10 mouse cellular contexts compared by ENCODE assay signal in the genomic region with DNA sequence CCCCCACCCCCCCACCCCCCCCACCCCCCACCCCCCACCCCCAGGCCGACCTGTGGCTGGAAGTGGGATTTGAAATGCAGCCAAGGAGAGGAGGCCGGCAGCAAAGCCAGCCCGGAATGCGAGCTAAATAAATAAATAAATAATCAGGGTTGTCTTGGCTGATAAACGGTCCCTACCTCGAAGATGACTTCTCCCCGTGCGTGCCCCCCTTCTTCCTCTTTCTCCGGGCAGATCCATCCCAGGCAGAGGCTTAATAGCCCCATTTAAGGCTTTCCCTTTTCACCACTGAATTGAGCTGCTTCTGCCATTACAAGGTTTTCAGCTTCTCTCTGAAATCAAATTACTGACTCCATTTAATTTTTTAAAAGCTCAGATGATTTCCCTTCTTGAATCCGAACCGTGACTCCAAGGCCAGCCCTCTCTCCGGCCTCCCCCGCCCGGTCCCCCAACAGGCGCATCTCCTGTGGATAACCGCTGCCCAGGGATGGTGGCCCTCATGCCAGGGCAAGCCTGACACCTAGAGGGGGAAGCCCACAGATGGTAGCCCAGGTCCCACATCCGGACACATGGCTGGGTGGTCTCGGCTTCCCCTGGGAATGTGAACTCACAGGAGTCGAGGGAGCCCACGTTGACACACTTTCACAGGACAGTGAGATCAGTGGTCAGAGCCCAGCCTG. TPM values are rescaled to one million over a fixed set of nuclear protein-coding genes. Genes with fewer than 3 reads are reported as not detected.
DNase-seq lines count a peak whose midpoint lies in the region; ATAC-seq and TF ChIP-seq lines count a peak whose summit lies in the region.
"Had no signal": no experiment of that assay in that cellular context is flagged by ENCODE, and none has a peak within 500 bp of the region (broad histone marks: within the 10 kb centered on the region; RNA-seq: fewer than 3 reads in every experiment).

No protein-coding gene starts in this region.

- 41% methylated on average over 20 of the region's 20 CpGs for WGBS in liver, embryonic 14.5 days (ENCODE audit: insufficient replicate concordance)
- 37% methylated on average over 20 of the region's 20 CpGs for WGBS in heart, embryonic 16.5 days
- 42% methylated on average over 20 of the region's 20 CpGs for WGBS in limb, embryonic 12.5 days

- peak; percentile 20; the same call in 1 of the 2 replicates for TF ChIP-seq CTCF in liver, embryonic 14.5 days (IDR thresholded peaks at IDR 0.05; ENCODE audit: low read depth)

- peaks cover 24 to 40% of the 10 kb centered on the region in 2 experiments for H3K4me1 ChIP-seq in liver, embryonic 14.5 days (replicated peaks; ENCODE audit: control insufficient read depth in 2 of 2, insufficient read depth in 2 of 2, low read length in 1 of 2)
- peaks cover 21% of the 10 kb centered on the region for H3K4me1 ChIP-seq in heart, embryonic 16.5 days (ENCODE audit: control insufficient read depth, insufficient read depth, low read length)
- peaks cover 25% of the 10 kb centered on the region for H3K4me1 ChIP-seq in limb, embryonic 12.5 days (replicated peaks)

- H3K36me3 ChIP-seq in liver, embryonic 14.5 days (replicated peaks; ENCODE audit: control insufficient read depth, insufficient read depth, low read depth) = no peaks in the 10 kb centered on the region
- H3K36me3 ChIP-seq in heart, embryonic 16.5 days (ENCODE audit: control insufficient read depth, insufficient read depth) = no peaks in the 10 kb centered on the region
- H3K36me3 ChIP-seq in limb, embryonic 12.5 days = no peaks in the 10 kb centered on the region

- no peak for ATAC-seq in liver, embryonic 14.5 days (ENCODE audit: insufficient read depth)
- ATAC-seq in heart, embryonic 16.5 days (replicated peaks; ENCODE audit: extremely low read depth, insufficient read depth, low FRiP score) = peak; percentile 1; the same call in 1 of the 2 replicates
- ATAC-seq in limb, embryonic 12.5 days (ENCODE audit: insufficient number of reproducible peaks, insufficient read depth, low FRiP score, low TSS enrichment, low read depth) = no peak

- H3K9ac ChIP-seq in liver, embryonic 14.5 days (replicated peaks) = no peak overlapping the region
- H3K9ac ChIP-seq in heart, embryonic 16.5 days (ENCODE audit: low read length) = no peak overlapping the region
- 0 out of 2 replicates have a peak overlapping the region, but pooled peaks have one; percentile 2 for H3K9ac ChIP-seq in limb, embryonic 12.5 days (replicated peaks)

- H3K9me3 ChIP-seq in liver, embryonic 14.5 days (ENCODE audit: control insufficient read depth, low read length) = no peaks in the 10 kb centered on the region
- H3K9me3 ChIP-seq in heart, embryonic 16.5 days (replicated peaks; ENCODE audit: control insufficient read depth, low read length) = no peaks in the 10 kb centered on the region
- no peaks in the 10 kb centered on the region for H3K9me3 ChIP-seq in limb, embryonic 12.5 days

- peak; percentile 43 to 63 for DNase-seq in adrenal gland, adult (ENCODE audit: inconsistent age in 2 of 2, low spot score in 1 of 2)
- no peak for DNase-seq in adrenal gland, postnatal 4 days (ENCODE audit: low spot score in 2 of 2)
- DNase-seq in liver, embryonic 14.5 days (ENCODE audit: low read depth in 3 of 3, low spot score in 3 of 3) = no peak
- no peak for DNase-seq in liver
- no peak for DNase-seq in cerebellum, adult 8-10 months
- DNase-seq in cerebellum, adult 18-20 months = no peak
- DNase-seq: cerebellum, postnatal 36 days; gastrocnemius, postnatal 36 days had no signal

- no peak overlapping the region for H3K4me2 ChIP-seq in liver, embryonic 14.5 days (ENCODE audit: low read depth)
- H3K4me2 ChIP-seq in heart, embryonic 16.5 days (ENCODE audit: low read depth, low read length) = no peak overlapping the region
- no peak overlapping the region for H3K4me2 ChIP-seq in limb, embryonic 12.5 days

- no peak for TF ChIP-seq EP300 in liver, embryonic 14.5 days (IDR thresholded peaks at IDR 0.05; ENCODE audit: low read depth)

- no peaks in the 10 kb centered on the region for H3K27me3 ChIP-seq in liver, embryonic 14.5 days (ENCODE audit: control insufficient read depth, insufficient read depth, low read length)
- no peaks in the 10 kb centered on the region for H3K27me3 ChIP-seq in heart, embryonic 16.5 days (ENCODE audit: control insufficient read depth, insufficient read depth, low read length)
- H3K27me3 ChIP-seq in limb, embryonic 12.5 days = peaks cover 21% of the 10 kb centered on the region

- no peak overlapping the region for H3K4me3 ChIP-seq in liver, embryonic 14.5 days (ENCODE audit: insufficient read depth in 1 of 2, low read depth in 2 of 2, low read length in 2 of 2)
- no peak overlapping the region for H3K4me3 ChIP-seq in heart, embryonic 16.5 days (ENCODE audit: low read length)
- no peak overlapping the region for H3K4me3 ChIP-seq in limb, embryonic 12.5 days (replicated peaks)

- H3K27ac ChIP-seq in liver, embryonic 14.5 days = no peak overlapping the region
- H3K27ac ChIP-seq in heart, embryonic 16.5 days (ENCODE audit: low read length) = no peak overlapping the region
- no peak overlapping the region for H3K27ac ChIP-seq in limb, embryonic 12.5 days

RNA-seq across cellular contexts. Expression of a gene that starts 34.0 kb away (rescaled TPM):
- under 1 TPM; 0.37 to 0.42 TPM for total RNA-seq in adrenal gland, postnatal 4 days (2021)
- polyA plus RNA-seq in liver, embryonic 14.5 days (2012; rRNA removed) = 0.03 TPM in 1 of 2 replicates, not detected in the other
- not detected in 2 replicates for polyA plus RNA-seq in liver, embryonic 14.5 days (2014; fragmentation: Nextera tagmentation; extraction: Ambion mirVana)
- polyA plus RNA-seq in heart, embryonic 16.5 days (2015; fragmentation: Nextera tagmentation; extraction: Ambion mirVana) = 0.11 and 0.41 TPM in 2 replicates
- not detected in 2 replicates for polyA plus RNA-seq in limb, embryonic 12.5 days (2016; fragmentation: Nextera tagmentation; extraction: Ambion mirVana)

RNA-seq across cellular contexts. Expression of a gene that starts 50.3 kb away (rescaled TPM):
- 100 to 1,000 TPM; 280 to 349 TPM for total RNA-seq in adrenal gland, postnatal 4 days (2021)
- polyA plus RNA-seq in liver, embryonic 14.5 days (2012; rRNA removed) = 247 and 260 TPM in 2 replicates
- 80.3 and 83.0 TPM in 2 replicates for polyA plus RNA-seq in liver, embryonic 14.5 days (2014; fragmentation: Nextera tagmentation; extraction: Ambion mirVana)
- polyA plus RNA-seq in heart, embryonic 16.5 days (2015; fragmentation: Nextera tagmentation; extraction: Ambion mirVana) = 171 and 194 TPM in 2 replicates
- polyA plus RNA-seq in limb, embryonic 12.5 days (2016; fragmentation: Nextera tagmentation; extraction: Ambion mirVana) = 398 and 416 TPM in 2 replicates

Comparison
In these comparisons a context has a peak if more than half of its experiments do, and no peak if none do; other contexts are left out.
1. DNase-seq: peak in adrenal gland, adult (2 of 2); none in adrenal gland, postnatal 4 days (0 of 2), liver, embryonic 14.5 days (0 of 3), liver (single experiment), cerebellum, adult 8-10 months (single experiment) and cerebellum, adult 18-20 months (0 of 2).